Mouse (Mus musculus): ENCODE results near the gene Cpa2. TPM values are rescaled to one million over a fixed set of nuclear protein-coding genes. Genes with fewer than 3 reads are reported as not detected.

Cpa2 gene
- polyA plus RNA-seq, 2 experiments, result 0.60 to 2.1 TPM

- H3K4me3 ChIP-seq (ENCODE audit: insufficient read depth in 1 of 2, low read depth in 2 of 2, low read length in 2 of 2), result no peak overlapping the region
- no peak overlapping the region for H3K27ac ChIP-seq
- H3K4me2 ChIP-seq (ENCODE audit: low read depth), result peak overlapping the region; percentile 11; the same call in 1 of the 2 replicates
- ATAC-seq (ENCODE audit: insufficient read depth) (no peak), DNase-seq (ENCODE audit: low read depth in 3 of 3, low spot score in 3 of 3) (no peak)
- H3K4me1 ChIP-seq (replicated peaks; ENCODE audit: control insufficient read depth in 2 of 2, insufficient read depth in 2 of 2, low read length in 1 of 2), result peaks cover 0 to 8% of the 10 kb centered on the region in 2 experiments; a peak in 1 of 4 replicates
- no peak overlapping the region for H3K9ac ChIP-seq (replicated peaks)
- H3K36me3 ChIP-seq (replicated peaks; ENCODE audit: control insufficient read depth, insufficient read depth, low read depth), result no peaks in the 10 kb centered on the region
- peaks cover 26% of the 10 kb centered on the region for H3K27me3 ChIP-seq (ENCODE audit: control insufficient read depth, insufficient read depth, low read length)
- TF ChIP-seq EP300 (IDR thresholded peaks at IDR 0.05; ENCODE audit: low read depth), result no peak
- TF ChIP-seq CTCF (IDR thresholded peaks at IDR 0.05; ENCODE audit: low read depth), result no peak
- no peaks in the 10 kb centered on the region for H3K9me3 ChIP-seq (ENCODE audit: control insufficient read depth, low read length)
- WGBS (ENCODE audit: insufficient replicate concordance), result 23% methylated on average over 23 of the region's 23 CpGs
Measured at GRCm38 (mm10) chr6:30551644-30552580, 10.5 kb downstream of the Cpa2 start.

GRCm38 (mm10) chr6:30552628-30553027 is 11.2 kb downstream of the Cpa2 start:
- 45% methylated on average over 6 of the region's 6 CpGs for WGBS (ENCODE audit: insufficient replicate concordance)
- H3K27ac ChIP-seq, result no peak overlapping the region

GRCm38 (mm10) chr6:30553381-30554010 is 12.1 kb downstream of the Cpa2 start:
- Histone ChIP-seq H3K27me3 (ENCODE audit: control insufficient read depth, insufficient read depth, low read length) (peaks cover 16% of the 10 kb centered on the region), H3K9ac (replicated peaks) (no peak overlapping the region), H3K36me3 (replicated peaks; ENCODE audit: control insufficient read depth, insufficient read depth, low read depth) (no peaks in the 10 kb centered on the region), H3K4me1 (replicated peaks; ENCODE audit: control insufficient read depth in 2 of 2, insufficient read depth in 2 of 2, low read length in 1 of 2) (0 out of 4 replicates have a peak, but pooled peaks cover 0 to 5% of the 10 kb centered on the region in 2 experiments), H3K9me3 (ENCODE audit: control insufficient read depth, low read length) (no peaks in the 10 kb centered on the region), H3K4me3 (ENCODE audit: insufficient read depth in 1 of 2, low read depth in 2 of 2, low read length in 2 of 2) (no peak overlapping the region), H3K27ac (no peak overlapping the region), H3K4me2 (ENCODE audit: low read depth) (no peak overlapping the region)
- no peak for ATAC-seq (ENCODE audit: insufficient read depth)
- TF ChIP-seq EP300 (IDR thresholded peaks at IDR 0.05; ENCODE audit: low read depth), result no peak
- TF ChIP-seq CTCF (IDR thresholded peaks at IDR 0.05; ENCODE audit: low read depth), result no peak
- no peak for DNase-seq (ENCODE audit: low read depth in 3 of 3, low spot score in 3 of 3)
- 54% methylated on average over 7 of the region's 7 CpGs for WGBS (ENCODE audit: insufficient replicate concordance)

More at GRCm38 (mm10) chr6:30552628-30553027, 11.2 kb downstream of the Cpa2 start:
- peaks cover 22% of the 10 kb centered on the region for H3K27me3 ChIP-seq (ENCODE audit: control insufficient read depth, insufficient read depth, low read length)
- H3K9me3 ChIP-seq (ENCODE audit: control insufficient read depth, low read length), result no peaks in the 10 kb centered on the region
- no peak overlapping the region for H3K4me3 ChIP-seq (ENCODE audit: insufficient read depth in 1 of 2, low read depth in 2 of 2, low read length in 2 of 2)
- 0 out of 4 replicates have a peak, but pooled peaks cover 0 to 7% of the 10 kb centered on the region in 2 experiments for H3K4me1 ChIP-seq (replicated peaks; ENCODE audit: control insufficient read depth in 2 of 2, insufficient read depth in 2 of 2, low read length in 1 of 2)
- TF ChIP-seq EP300 (IDR thresholded peaks at IDR 0.05; ENCODE audit: low read depth) (no peak), CTCF (IDR thresholded peaks at IDR 0.05; ENCODE audit: low read depth) (no peak)
- DNase-seq (ENCODE audit: low read depth in 3 of 3, low spot score in 3 of 3) (no peak), ATAC-seq (ENCODE audit: insufficient read depth) (no peak)
- no peaks in the 10 kb centered on the region for H3K36me3 ChIP-seq (replicated peaks; ENCODE audit: control insufficient read depth, insufficient read depth, low read depth)
- no peak overlapping the region for H3K4me2 ChIP-seq (ENCODE audit: low read depth)
- H3K9ac ChIP-seq (replicated peaks), result no peak overlapping the region

DNA sequence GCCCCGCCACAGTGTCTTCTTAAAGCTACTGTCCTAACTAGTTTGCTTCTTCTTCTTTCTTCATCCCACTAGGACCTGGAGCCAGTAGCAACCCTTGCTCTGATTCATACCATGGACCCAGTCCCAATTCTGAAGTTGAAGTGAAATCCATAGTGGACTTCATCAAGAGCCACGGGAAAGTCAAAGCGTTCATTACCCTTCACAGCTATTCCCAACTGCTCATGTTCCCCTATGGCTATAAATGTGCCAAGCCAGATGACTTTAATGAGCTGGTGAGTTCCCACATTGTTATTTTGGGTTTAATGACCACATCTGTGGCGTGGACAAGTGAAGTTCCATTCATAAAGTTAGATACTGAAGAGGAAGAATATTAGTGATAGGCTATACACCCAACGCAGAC is 12.7 kb downstream of the Cpa2 start:
- no peak overlapping the region for H3K4me2 ChIP-seq (ENCODE audit: low read depth)
- H3K27ac ChIP-seq, result no peak overlapping the region
- no peaks in the 10 kb centered on the region for H3K36me3 ChIP-seq (replicated peaks; ENCODE audit: control insufficient read depth, insufficient read depth, low read depth)
- TF ChIP-seq CTCF (IDR thresholded peaks at IDR 0.05; ENCODE audit: low read depth), result no peak
- TF ChIP-seq EP300 (IDR thresholded peaks at IDR 0.05; ENCODE audit: low read depth), result no peak
- no peak overlapping the region for H3K9ac ChIP-seq (replicated peaks)
- H3K27me3 ChIP-seq (ENCODE audit: control insufficient read depth, insufficient read depth, low read length), result peaks cover 13% of the 10 kb centered on the region
- H3K4me1 ChIP-seq (replicated peaks; ENCODE audit: control insufficient read depth in 2 of 2, insufficient read depth in 2 of 2, low read length in 1 of 2), result 0 out of 4 replicates have a peak, but pooled peaks cover 0 to 5% of the 10 kb centered on the region in 2 experiments
- 64% methylated on average over 5 of the region's 5 CpGs for WGBS (ENCODE audit: insufficient replicate concordance)
- no peak overlapping the region for H3K4me3 ChIP-seq (ENCODE audit: insufficient read depth in 1 of 2, low read depth in 2 of 2, low read length in 2 of 2)
- H3K9me3 ChIP-seq (ENCODE audit: control insufficient read depth, low read length), result no peaks in the 10 kb centered on the region
- DNase-seq (ENCODE audit: low read depth in 3 of 3, low spot score in 3 of 3) (no peak), ATAC-seq (ENCODE audit: insufficient read depth) (no peak)

Measured in liver, embryonic 14.5 days (tissue).